Mouse (Mus musculus) MEL (cell line): ENCODE measurements around the gene Phf2. TPM values are rescaled to one million over a fixed set of nuclear protein-coding genes. Genes with fewer than 3 reads are reported as not detected.

Experiments
- DNase-seq: peaks from one replicate; pipeline ENCODE4 v3.0.0; 2011; ENCODE audit warnings: low read depth, low spot score
- H3K27ac ChIP-seq: 2 replicates; pipeline ENCODE4 v1.5.1; 2012; ENCODE audit warnings: low read depth, mild to moderate bottlenecking, control low read depth, low read length, moderate library complexity; ENCODE audit not compliant: control insufficient read depth
- H3K27me3 ChIP-seq, 2 experiments: fragments of 150-350 bp in 1 of 2; sonication (generic) in 1 of 2; 2 replicates each; pipeline ENCODE4 v1.6.1; 2012; ENCODE audit warnings: low read length in 2 of 2, mild to moderate bottlenecking in 2 of 2, improper control_type of control experiment in 1 of 2, moderate library complexity in 1 of 2; ENCODE audit not compliant: insufficient read depth in 2 of 2, control insufficient read depth in 1 of 2
- H3K36me3 ChIP-seq, 2 experiments: 2 replicates each; pipeline ENCODE4 v1.6.1; 2012 to 2014; ENCODE audit warnings: low read length in 2 of 2, improper control_type of control experiment in 1 of 2, inconsistent platforms in 1 of 2, mild to moderate bottlenecking in 1 of 2; ENCODE audit not compliant: insufficient read depth in 2 of 2, control insufficient read depth in 1 of 2
- H3K4me1 ChIP-seq, 2 experiments: fragments of 150-350 bp in 1 of 2; sonication (generic) in 1 of 2; 2 replicates each; pipeline ENCODE4 v1.6.1; 2012; ENCODE audit warnings: low read length in 2 of 2, improper control_type of control experiment in 1 of 2, mild to moderate bottlenecking in 1 of 2; ENCODE audit not compliant: insufficient read depth in 2 of 2, control insufficient read depth in 1 of 2
- H3K4me3 ChIP-seq, 2 experiments: fragments of 150-350 bp in 1 of 2; sonication (generic) in 1 of 2; 2 replicates each; pipeline ENCODE4 v1.5.1; 2012; ENCODE audit warnings: low read depth in 2 of 2, low read length in 2 of 2, mild to moderate bottlenecking in 2 of 2, moderate library complexity in 2 of 2, control low read depth in 1 of 2, improper control_type of control experiment in 1 of 2; ENCODE audit not compliant: control insufficient read depth in 1 of 2, insufficient read depth in 1 of 2
- H3K79me2 ChIP-seq: 2 replicates; pipeline ENCODE4 v1.6.1; 2012; ENCODE audit warnings: mild to moderate bottlenecking, low read length, moderate library complexity; ENCODE audit not compliant: control insufficient read depth, poor library complexity, insufficient read depth
- H3K9ac ChIP-seq: 2 replicates; pipeline ENCODE4 v1.6.1; 2012; ENCODE audit warnings: low read depth, mild to moderate bottlenecking, control low read depth, low read length, moderate library complexity; ENCODE audit not compliant: control insufficient read depth, poor library complexity, severe bottlenecking
- H3K9me3 ChIP-seq: fragments of 150-350 bp; sonication (generic); replicated peaks from 2 replicates; pipeline ENCODE4 v1.6.1; 2012; ENCODE audit warnings: mild to moderate bottlenecking, low read length, improper control_type of control experiment, moderate library complexity; ENCODE audit not compliant: insufficient read depth
- BHLHE40 ChIP-seq: IDR thresholded peaks from 2 replicates; pipeline ENCODE4 v1.6.1; 2012; ENCODE audit warnings: low read depth, mild to moderate bottlenecking, inconsistent platforms, low read length, improper control_type of control experiment, borderline replicate concordance
- CHD1 ChIP-seq: IDR thresholded peaks from 2 replicates; pipeline ENCODE4 v1.6.1; 2012; ENCODE audit warnings: low read depth, mild to moderate bottlenecking, inconsistent platforms, low read length, improper control_type of control experiment
- CTCF ChIP-seq, 3 experiments: IDR thresholded peaks in 2 of 3; conservative IDR thresholded peaks in 1 of 3; 2 replicates each; pipeline ENCODE4 v1.5.1; 2011 to 2012; ENCODE audit warnings: low read length in 3 of 3, low read depth in 2 of 3, mild to moderate bottlenecking in 2 of 3, improper control_type of control experiment in 1 of 3, inconsistent platforms in 1 of 3, mixed read lengths in 1 of 3, moderate library complexity in 1 of 3; ENCODE audit not compliant: control insufficient read depth in 1 of 3, insufficient read depth in 1 of 3, poor library complexity in 1 of 3, severe bottlenecking in 1 of 3
- ELF1 ChIP-seq: IDR thresholded peaks from 2 replicates; pipeline ENCODE4 v1.6.1; 2014; ENCODE audit warnings: low read depth, mild to moderate bottlenecking, inconsistent platforms, low read length, improper control_type of control experiment, moderate library complexity
- EP300 ChIP-seq, 2 experiments: IDR thresholded peaks; 2 replicates each; pipeline ENCODE4 v1.6.1; 2011; ENCODE audit warnings: improper control_type of control experiment in 2 of 2, low read length in 2 of 2, low read depth in 1 of 2, mild to moderate bottlenecking in 1 of 2
- ETS1 ChIP-seq: IDR thresholded peaks from 2 replicates; pipeline ENCODE4 v1.6.1; 2012; ENCODE audit warnings: low read depth, mild to moderate bottlenecking, inconsistent platforms, low read length, improper control_type of control experiment, moderate library complexity
- JUND ChIP-seq: IDR thresholded peaks from 2 replicates; pipeline ENCODE4 v1.6.1; 2011; ENCODE audit warnings: low read depth, mild to moderate bottlenecking, improper control_type of control experiment, low read length
- MAZ ChIP-seq: IDR thresholded peaks from 2 replicates; pipeline ENCODE4 v1.6.1; 2012; ENCODE audit warnings: low read depth, mild to moderate bottlenecking, inconsistent platforms, low read length, improper control_type of control experiment
- MYB ChIP-seq: IDR thresholded peaks from 2 replicates; pipeline ENCODE4 v1.6.1; 2011; ENCODE audit warnings: mild to moderate bottlenecking, low read depth, low read length, improper control_type of control experiment
- NRF1 ChIP-seq: IDR thresholded peaks from 2 replicates; pipeline ENCODE4 v1.6.1; 2014; ENCODE audit warnings: low read depth, mild to moderate bottlenecking, inconsistent platforms, low read length, improper control_type of control experiment, moderate library complexity; ENCODE audit not compliant: poor library complexity, insufficient read depth, severe bottlenecking
- POLR2AphosphoS2 ChIP-seq: IDR thresholded peaks from 2 replicates; pipeline ENCODE4 v1.6.1; 2011; ENCODE audit warnings: low read length, improper control_type of control experiment
- POLR2AphosphoS5 ChIP-seq: IDR thresholded peaks from 2 replicates; pipeline ENCODE4 v1.6.1; 2012; ENCODE audit warnings: low read depth, borderline replicate concordance, mild to moderate bottlenecking, inconsistent platforms, low read length, moderate library complexity, mixed read lengths
- RAD21 ChIP-seq: IDR thresholded peaks from 2 replicates; pipeline ENCODE4 v1.6.1; 2011; ENCODE audit warnings: mild to moderate bottlenecking, low read depth, low read length, improper control_type of control experiment
- SIN3A ChIP-seq: IDR thresholded peaks from 2 replicates; pipeline ENCODE4 v1.6.1; 2012; ENCODE audit warnings: low read length, improper control_type of control experiment, inconsistent platforms
- UBTF ChIP-seq: IDR thresholded peaks from 2 replicates; pipeline ENCODE4 v1.6.1; 2012; ENCODE audit warnings: low read depth, mild to moderate bottlenecking, inconsistent platforms, low read length, improper control_type of control experiment, moderate library complexity, borderline replicate concordance; ENCODE audit not compliant: insufficient read depth
- USF1 ChIP-seq: IDR thresholded peaks from 2 replicates; pipeline ENCODE4 v1.6.1; 2014; ENCODE audit warnings: low read depth, mild to moderate bottlenecking, inconsistent platforms, low read length, improper control_type of control experiment, moderate library complexity
- USF2 ChIP-seq, 2 experiments: IDR thresholded peaks; 2 replicates each; pipeline ENCODE4 v1.6.1; 2011 to 2012; ENCODE audit warnings: improper control_type of control experiment in 2 of 2, low read length in 2 of 2, borderline replicate concordance in 1 of 2, inconsistent platforms in 1 of 2, low read depth in 1 of 2, mild to moderate bottlenecking in 1 of 2; ENCODE audit not compliant: insufficient read depth in 1 of 2
- polyA plus RNA-seq, 2 experiments: library from polyadenylated mRNA; stranded (reverse) in 1 of 2; unstranded in 1 of 2; fragments of >175 nt in 1 of 2; fragments of >200 nt in 1 of 2; gene quantifications; 2 replicates each; pipeline versions ENCODE4 v1.2.1 to v1.2.4; 2012; ENCODE audit warnings: low replicate concordance in 2 of 2, low read depth in 1 of 2; ENCODE audit not compliant: insufficient read length in 2 of 2, insufficient read depth in 1 of 2, missing spikeins in 1 of 2
- total RNA-seq: library from RNA; depleted of rRNA; stranded (reverse); fragments of 300-350 nt; gene quantifications from 2 replicates; pipeline ENCODE4 v1.2.3, GENCODE M21; 2012

Gene Phf2
- total and polyA plus RNA-seq, 3 experiments = 10.2 to 52.7 (median 29.6) TPM

DNA sequence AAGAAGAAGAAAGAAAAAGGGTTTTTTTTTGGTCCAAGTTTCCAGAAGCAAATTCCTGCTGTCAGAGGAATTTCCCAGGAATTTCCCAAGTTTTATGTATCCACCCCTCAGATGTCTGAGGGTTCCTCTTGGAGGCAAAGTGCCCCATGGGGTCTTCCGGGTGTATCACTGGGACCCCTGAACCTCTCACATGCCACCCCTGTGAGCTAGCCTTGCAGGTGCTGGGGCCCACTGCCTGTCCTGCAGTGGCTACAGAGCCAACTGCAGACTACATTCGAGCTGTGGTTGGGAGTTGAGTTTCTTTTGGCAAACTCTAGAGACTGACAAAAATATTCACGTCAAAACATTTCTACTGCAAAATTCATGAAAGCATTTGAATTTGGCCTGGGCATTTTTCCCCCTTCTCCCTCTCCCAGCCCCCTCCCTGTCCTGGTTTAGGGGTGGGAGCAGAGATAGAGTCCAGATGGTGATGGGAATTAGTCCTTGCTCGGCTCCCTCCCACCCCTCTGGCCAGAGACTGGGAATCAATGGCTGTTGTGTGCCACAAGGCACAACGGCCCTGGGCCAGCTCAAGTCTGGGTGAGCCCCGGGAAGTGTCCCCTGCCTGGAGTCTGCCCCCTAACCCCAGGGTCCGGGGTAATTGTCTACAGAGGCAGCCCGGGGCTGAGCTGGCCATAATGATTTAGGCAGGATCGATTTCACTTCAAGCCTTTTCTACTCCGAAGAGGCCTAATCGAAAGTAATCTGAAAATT is 91.2 kb downstream of the Phf2 start:
- DNase-seq = no peak
- no peak for TF ChIP-seq MAZ
- no peak for TF ChIP-seq SIN3A
- no peak for TF ChIP-seq NRF1
- TF ChIP-seq CTCF (IDR thresholded peaks at IDR 0.05 in 2 of 3, conservative IDR thresholded peaks at IDR 0.05 in 1 of 3; ENCODE audit: control insufficient read depth in 1 of 3, insufficient read depth in 1 of 3, low read depth in 2 of 3, low read length in 3 of 3, poor library complexity in 1 of 3, severe bottlenecking in 1 of 3) = no peak
- TF ChIP-seq JUND = no peak
- no peak for TF ChIP-seq POLR2AphosphoS2
- TF ChIP-seq MYB = no peak
- Histone ChIP-seq H3K27ac (no peak overlapping the region), H3K9ac (no peak overlapping the region), H3K79me2 (no peaks in the 10 kb centered on the region), H3K4me1 (no peaks in the 10 kb centered on the region; a peak in 1 of 4 replicates), H3K36me3 (no peaks in the 10 kb centered on the region), H3K4me3 (no peak overlapping the region), H3K27me3 (no peaks in the 10 kb centered on the region; a peak in 1 of 4 replicates), H3K9me3 (no peaks in the 10 kb centered on the region)

GRCm38 (mm10) chr13:48778138-48778537 is 92.8 kb downstream of the Phf2 start:
- no peak overlapping the region for H3K9ac ChIP-seq
- no peaks in the 10 kb centered on the region for H3K9me3 ChIP-seq
- no peak overlapping the region for H3K27ac ChIP-seq
- DNase-seq = peak; percentile 64
- H3K27me3 ChIP-seq = no peaks in the 10 kb centered on the region; a peak in 1 of 4 replicates
- H3K36me3 ChIP-seq = no peaks in the 10 kb centered on the region
- TF ChIP-seq MYB (peak; percentile 57; the same call in 1 of the 2 replicates), UBTF (no peak), MAZ (no peak), BHLHE40 (0 out of 2 replicates have a peak, but pooled peaks have one; percentile 26), USF1 (peak; percentile 68; the same call in 1 of the 2 replicates), ETS1 (no peak), EP300 (IDR thresholded peaks at IDR 0.05; ENCODE audit: low read depth in 1 of 2, low read length in 2 of 2) (peak in 1 of 2 experiments; percentile 38; a peak in 1 of 4 replicates), POLR2AphosphoS5 (no peak), ELF1 (no peak), CHD1 (no peak), USF2 (IDR thresholded peaks at IDR 0.05; ENCODE audit: borderline replicate concordance in 1 of 2, insufficient read depth in 1 of 2, low read depth in 1 of 2, low read length in 2 of 2) (no peak), RAD21 (no peak)
- TF ChIP-seq, all 39 proteins: peak for 4
- 0 out of 4 replicates have a peak overlapping the region, but pooled peaks of 1 of the 2 experiments have one; percentile 11 for H3K4me3 ChIP-seq
- H3K79me2 ChIP-seq = no peaks in the 10 kb centered on the region
- H3K4me1 ChIP-seq = no peaks in the 10 kb centered on the region; a peak in 1 of 4 replicates
